Mouse (Mus musculus) ES-E14 (cell line): Measurements from ENCODE around the gene Hipk2. TPM values are rescaled to one million over a fixed set of nuclear protein-coding genes. Genes with fewer than 3 reads are reported as not detected.

ENCODE experiments used
- DNase-seq: peaks from one replicate; pipeline ENCODE4 v3.0.0-alpha.2; 2013; ENCODE audit warnings: low read depth, low spot score
- H3K27ac ChIP-seq: 2 replicates; pipeline ENCODE4 v1.5.1; 2012; ENCODE audit warnings: low read depth, mild to moderate bottlenecking, low read length, moderate library complexity, mixed read lengths; ENCODE audit not compliant: poor library complexity, insufficient read depth, severe bottlenecking
- H3K36me3 ChIP-seq: 2 replicates; pipeline ENCODE4 v1.6.1; 2012; ENCODE audit warnings: mild to moderate bottlenecking, low read length, moderate library complexity, mixed read lengths; ENCODE audit not compliant: control insufficient read depth, poor library complexity, insufficient read depth, severe bottlenecking
- H3K4me1 ChIP-seq, 2 experiments: fragments of 150-350 bp in 1 of 2; sonication (generic) in 1 of 2; 2 replicates each; pipeline ENCODE4 v1.6.1; 2012; ENCODE audit warnings: low read length in 2 of 2, mild to moderate bottlenecking in 1 of 2, mixed read lengths in 1 of 2; ENCODE audit not compliant: control insufficient read depth in 2 of 2, insufficient read depth in 2 of 2, poor library complexity in 1 of 2
- H3K4me3 ChIP-seq, 2 experiments: fragments of 150-350 bp in 1 of 2; sonication (generic) in 1 of 2; 2 replicates each; pipeline ENCODE4 v1.5.1; 2012; ENCODE audit warnings: low read length in 2 of 2, low read depth in 1 of 2, mild to moderate bottlenecking in 1 of 2, mixed read lengths in 1 of 2; ENCODE audit not compliant: insufficient read depth in 1 of 2, poor library complexity in 1 of 2, severe bottlenecking in 1 of 2
- H3K9ac ChIP-seq: 2 replicates; pipeline ENCODE4 v1.6.1; 2012; ENCODE audit warnings: low read depth, mild to moderate bottlenecking, low read length, mixed read lengths; ENCODE audit not compliant: poor library complexity, insufficient read depth, severe bottlenecking
- H3K9me3 ChIP-seq: fragments of 150-350 bp; sonication (generic); 2 replicates; pipeline ENCODE4 v1.6.1; 2012; ENCODE audit warnings: low read depth, mild to moderate bottlenecking, low read length; ENCODE audit not compliant: control insufficient read depth, insufficient read depth
- CHD2 ChIP-seq: IDR thresholded peaks from 2 replicates; pipeline ENCODE4 v1.6.1; 2014; ENCODE audit warnings: mild to moderate bottlenecking, low read depth, low read length, inconsistent platforms
- HCFC1 ChIP-seq: IDR thresholded peaks from 2 replicates; pipeline ENCODE4 v1.6.1; 2012; ENCODE audit warnings: low read length, inconsistent platforms, borderline replicate concordance; ENCODE audit not compliant: insufficient read depth
- MAFK ChIP-seq: IDR thresholded peaks from 2 replicates; pipeline ENCODE4 v1.6.1; 2014; ENCODE audit warnings: mild to moderate bottlenecking, low read depth, low read length, inconsistent platforms; ENCODE audit not compliant: insufficient read depth
- ZC3H11A ChIP-seq: IDR thresholded peaks from 2 replicates; pipeline ENCODE4 v1.6.1; 2012; ENCODE audit warnings: low read depth, mild to moderate bottlenecking, inconsistent platforms, low read length, borderline replicate concordance
- ZNF384 ChIP-seq: IDR thresholded peaks from 2 replicates; pipeline ENCODE4 v1.6.1; 2012; ENCODE audit warnings: low read depth, low read length, inconsistent platforms
- in situ Hi-C, 2 experiments: fragments of 600-800 bp; cut with MboI; formaldehyde crosslinking; loops; one replicate each; pipeline ENCODE4 v1.15.1; 2025; ENCODE audit warnings: low sequenced_read_pairs in 2 of 2, inconsistent platforms in 1 of 2; ENCODE audit not compliant: unreplicated experiment in 2 of 2
- total RNA-seq: library from RNA; depleted of rRNA; stranded (reverse); fragments of 300-350 nt; gene quantifications from 2 replicates; pipeline ENCODE4 v1.2.3, GENCODE M21; 2012

Gene Hipk2
- total RNA-seq, 1 experiment, result 7.0 TPM

GRCm38 (mm10) chr6:38853561-38853992 lies 22.4 kb downstream of the Hipk2 start:
- TF ChIP-seq ZC3H11A, result no peak
- no peak for TF ChIP-seq ZNF384
- no peak for TF ChIP-seq MAFK
- TF ChIP-seq HCFC1, result no peak
- Histone ChIP-seq H3K9me3 (no peaks in the 10 kb centered on the region), H3K36me3 (no peaks in the 10 kb centered on the region), H3K9ac (no peak overlapping the region), H3K4me3 (no peak overlapping the region), H3K4me1 (peaks cover 2% of the 10 kb centered on the region in 2 experiments; a peak in 1 of 4 replicates), H3K27ac (no peak overlapping the region)
- DNase-seq, result no peak
- in situ Hi-C loops, result no loop called here

- no peak overlapping the region for H3K9ac ChIP-seq
- in situ Hi-C loops, result no loop called here
- peaks cover 6% of the 10 kb centered on the region in 2 experiments; a peak in 1 of 4 replicates for H3K4me1 ChIP-seq
- no peak overlapping the region for H3K4me3 ChIP-seq
- no peaks in the 10 kb centered on the region for H3K9me3 ChIP-seq
- TF ChIP-seq ZNF384 (no peak), ZC3H11A (no peak), MAFK (no peak), HCFC1 (no peak), CHD2 (no peak)
- no peaks in the 10 kb centered on the region for H3K36me3 ChIP-seq
- H3K27ac ChIP-seq, result no peak overlapping the region
- no peak for DNase-seq
These were observed 24.2 kb downstream of the Hipk2 start for GRCm38 (mm10) chr6:38851740-38852139.

- H3K4me3 ChIP-seq, result no peak overlapping the region
- no peaks in the 10 kb centered on the region for H3K9me3 ChIP-seq
- no peak for TF ChIP-seq MAFK
- no peak for DNase-seq
- no peaks in the 10 kb centered on the region for H3K36me3 ChIP-seq
- in situ Hi-C loops, result no loop called here
- peaks cover 6% of the 10 kb centered on the region in 2 experiments; a peak in 1 of 4 replicates for H3K4me1 ChIP-seq
- no peak overlapping the region for H3K27ac ChIP-seq
- H3K9ac ChIP-seq, result no peak overlapping the region
These were observed 25.2 kb downstream of the Hipk2 start for GRCm38 (mm10) chr6:38850715-38851259.

GRCm38 (mm10) chr6:38847958-38848910 lies 27.7 kb downstream of the Hipk2 start:
- in situ Hi-C loops, result no loop called here
- H3K4me3 ChIP-seq, result no peak overlapping the region
- no peaks in the 10 kb centered on the region for H3K9me3 ChIP-seq
- H3K36me3 ChIP-seq, result no peaks in the 10 kb centered on the region
- H3K27ac ChIP-seq, result no peak overlapping the region
- peaks cover 6% of the 10 kb centered on the region in 2 experiments; a peak in 1 of 4 replicates for H3K4me1 ChIP-seq
- no peak for TF ChIP-seq CHD2
- no peak for TF ChIP-seq ZC3H11A
- TF ChIP-seq MAFK, result no peak
- no peak for TF ChIP-seq HCFC1
- TF ChIP-seq ZNF384, result no peak
- no peak for DNase-seq
- H3K9ac ChIP-seq, result no peak overlapping the region
